Mouse (Mus musculus): ENCODE measurements at regions not wholly inside any gene's neighbourhood (a gene's known extent, or its start where the extent isn't known, plus 50 kb on each side); places are given as distances from the start of the nearest gene placed in this dataset.

- H3K4me2 ChIP-seq (ENCODE audit: low read length) = no peak overlapping the region
- DNase-seq (no peak), ATAC-seq (ENCODE audit: low FRiP score, low TSS enrichment) (no peak)
- WGBS = 86% methylated on average over 4 of the region's 4 CpGs
- no peaks in the 10 kb centered on the region for H3K36me3 ChIP-seq (ENCODE audit: control insufficient read depth, insufficient read depth, low read length)
- no peak overlapping the region for H3K9ac ChIP-seq (replicated peaks; ENCODE audit: low read length)
- no peak overlapping the region for H3K4me3 ChIP-seq (replicated peaks; ENCODE audit: low read depth, low read length)
- no peaks in the 10 kb centered on the region for H3K27me3 ChIP-seq (ENCODE audit: control insufficient read depth, insufficient read depth, low read length)
- H3K4me1 ChIP-seq (ENCODE audit: control insufficient read depth, insufficient read depth, low read length) = no peaks in the 10 kb centered on the region
- H3K27ac ChIP-seq (replicated peaks; ENCODE audit: low read depth, low read length) = no peak overlapping the region
- no peaks in the 10 kb centered on the region for H3K9me3 ChIP-seq (ENCODE audit: control insufficient read depth, low read length)
These were observed 101.2 kb upstream of the Vwc2 start for GRCm38 (mm10) chr11:11012660-11013455.

- no peaks in the 10 kb centered on the region for H3K9me3 ChIP-seq (ENCODE audit: control insufficient read depth, low read length)
- ATAC-seq (ENCODE audit: low FRiP score, low TSS enrichment) (no peak), DNase-seq (no peak)
- H3K27me3 ChIP-seq (ENCODE audit: control insufficient read depth, insufficient read depth, low read length) = no peaks in the 10 kb centered on the region
- no peak overlapping the region for H3K27ac ChIP-seq (replicated peaks; ENCODE audit: low read depth, low read length)
- WGBS = 78% methylated on average over 2 of the region's 2 CpGs
- H3K4me3 ChIP-seq (replicated peaks; ENCODE audit: low read depth, low read length) = no peak overlapping the region
- H3K36me3 ChIP-seq (ENCODE audit: control insufficient read depth, insufficient read depth, low read length) = no peaks in the 10 kb centered on the region
- H3K4me1 ChIP-seq (ENCODE audit: control insufficient read depth, insufficient read depth, low read length) = no peaks in the 10 kb centered on the region
- no peak overlapping the region for H3K4me2 ChIP-seq (ENCODE audit: low read length)
- no peak overlapping the region for H3K9ac ChIP-seq (replicated peaks; ENCODE audit: low read length)
These were observed 100.4 kb upstream of the Vwc2 start for GRCm38 (mm10) chr11:11013581-11013980.

GRCm38 (mm10) chr11:11014088-11014487 lies 99.9 kb upstream of the Vwc2 start:
- H3K27me3 ChIP-seq (ENCODE audit: control insufficient read depth, insufficient read depth, low read length) = no peaks in the 10 kb centered on the region
- no peaks in the 10 kb centered on the region for H3K4me1 ChIP-seq (ENCODE audit: control insufficient read depth, insufficient read depth, low read length)
- no peak overlapping the region for H3K4me3 ChIP-seq (replicated peaks; ENCODE audit: low read depth, low read length)
- 63% methylated on average over 1 of the region's 1 CpGs for WGBS
- H3K27ac ChIP-seq (replicated peaks; ENCODE audit: low read depth, low read length) = no peak overlapping the region
- H3K9ac ChIP-seq (replicated peaks; ENCODE audit: low read length) = no peak overlapping the region
- peak; percentile 47 for DNase-seq
- no peak overlapping the region for H3K4me2 ChIP-seq (ENCODE audit: low read length)
- ATAC-seq (ENCODE audit: low FRiP score, low TSS enrichment) = peak; percentile 73
- H3K9me3 ChIP-seq (ENCODE audit: control insufficient read depth, low read length) = no peaks in the 10 kb centered on the region
- no peaks in the 10 kb centered on the region for H3K36me3 ChIP-seq (ENCODE audit: control insufficient read depth, insufficient read depth, low read length)

- Histone ChIP-seq H3K9ac (replicated peaks; ENCODE audit: low read length) (no peak overlapping the region), H3K4me1 (ENCODE audit: control insufficient read depth, insufficient read depth, low read length) (no peaks in the 10 kb centered on the region), H3K4me2 (ENCODE audit: low read length) (no peak overlapping the region), H3K4me3 (replicated peaks; ENCODE audit: low read depth, low read length) (no peak overlapping the region), H3K27ac (replicated peaks; ENCODE audit: low read depth, low read length) (no peak overlapping the region), H3K9me3 (ENCODE audit: control insufficient read depth, low read length) (no peaks in the 10 kb centered on the region), H3K36me3 (ENCODE audit: control insufficient read depth, insufficient read depth, low read length) (no peaks in the 10 kb centered on the region), H3K27me3 (ENCODE audit: control insufficient read depth, insufficient read depth, low read length) (no peaks in the 10 kb centered on the region)
- ATAC-seq (ENCODE audit: low FRiP score, low TSS enrichment) (no peak; the same call in 1 of the 2 replicates), DNase-seq (peak; percentile 15)
- 72% methylated on average over 2 of the region's 2 CpGs for WGBS
These were observed 99.5 kb upstream of the Vwc2 start for GRCm38 (mm10) chr11:11014538-11014937.

- H3K4me1 ChIP-seq (ENCODE audit: control insufficient read depth, insufficient read depth, low read length) = no peaks in the 10 kb centered on the region
- ATAC-seq (ENCODE audit: low FRiP score, low TSS enrichment) (no peak), DNase-seq (no peak)
- H3K9me3 ChIP-seq (ENCODE audit: control insufficient read depth, low read length) = no peaks in the 10 kb centered on the region
- H3K4me3 ChIP-seq (replicated peaks; ENCODE audit: low read depth, low read length) = no peak overlapping the region
- no peaks in the 10 kb centered on the region for H3K27me3 ChIP-seq (ENCODE audit: control insufficient read depth, insufficient read depth, low read length)
- no peak overlapping the region for H3K27ac ChIP-seq (replicated peaks; ENCODE audit: low read depth, low read length)
- H3K36me3 ChIP-seq (ENCODE audit: control insufficient read depth, insufficient read depth, low read length) = no peaks in the 10 kb centered on the region
- no peak overlapping the region for H3K9ac ChIP-seq (replicated peaks; ENCODE audit: low read length)
- H3K4me2 ChIP-seq (ENCODE audit: low read length) = no peak overlapping the region
These were observed 85.2 kb upstream of the Vwc2 start for GRCm38 (mm10) chr11:11028849-11029248.

All from midbrain, embryonic 14.5 days (tissue).